Mouse (Mus musculus) heart, postnatal 4 days (tissue): ENCODE results near the gene Hist1h3c. TPM values are rescaled to one million over a fixed set of nuclear protein-coding genes. Genes with fewer than 3 reads are reported as not detected.
"Not testable (repeated sequence)": the region's sequence is repeated elsewhere in the genome, so short reads cannot be mapped to it uniquely, and the experiment has no call there.

Experiments used
- DNase-seq: peaks from one replicate; pipeline ENCODE4 v3.0.0; 2021
- total RNA-seq, 2 experiments: library from RNA; stranded (reverse); gene quantifications; 2 replicates each; pipeline ENCODE4 v1.2.3; 2021

Gene Hist1h3c
- total RNA-seq = 100 to 1,000 TPM; 252 to 264 TPM

- DNase-seq = peak; percentile 89
These were observed at the start of gene Hist1h3c for GRCm38 (mm10) chr13:23745381-23746161. Hist1h3c (minus strand) TSS chr13:23745602.

- peak; percentile 56 for DNase-seq
These were observed 47.1 kb upstream of the Hist1h3c start for GRCm38 (mm10) chr13:23792520-23792919.

GRCm38 (mm10) chr13:23779025-23779424, 33.6 kb upstream of the Hist1h3c start:
- DNase-seq = no peak

DNA sequence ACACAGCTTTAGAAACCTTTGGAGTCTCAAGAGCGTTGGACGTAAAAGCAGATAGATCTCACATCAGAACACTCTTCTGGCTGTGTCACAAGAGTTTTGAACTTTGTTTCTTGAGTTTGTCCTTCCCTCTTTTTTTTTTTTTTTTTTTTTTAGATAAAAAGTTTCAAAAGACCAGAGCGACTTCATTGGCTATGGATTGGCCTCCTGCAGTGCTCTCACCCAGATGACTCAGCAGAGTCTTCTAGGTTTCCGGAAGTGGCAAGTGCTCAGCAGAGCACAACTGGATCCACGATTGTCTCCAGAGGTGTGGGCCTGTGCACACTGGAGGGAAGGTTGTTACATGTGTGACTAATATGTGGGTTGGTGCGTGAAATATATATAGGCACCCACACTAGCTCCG, 32.9 kb upstream of the Hist1h3c start:
- DNase-seq = no peak

GRCm38 (mm10) chr13:23772561-23773313, 27.3 kb upstream of the Hist1h3c start:
- peak; percentile 63 for DNase-seq

DNA sequence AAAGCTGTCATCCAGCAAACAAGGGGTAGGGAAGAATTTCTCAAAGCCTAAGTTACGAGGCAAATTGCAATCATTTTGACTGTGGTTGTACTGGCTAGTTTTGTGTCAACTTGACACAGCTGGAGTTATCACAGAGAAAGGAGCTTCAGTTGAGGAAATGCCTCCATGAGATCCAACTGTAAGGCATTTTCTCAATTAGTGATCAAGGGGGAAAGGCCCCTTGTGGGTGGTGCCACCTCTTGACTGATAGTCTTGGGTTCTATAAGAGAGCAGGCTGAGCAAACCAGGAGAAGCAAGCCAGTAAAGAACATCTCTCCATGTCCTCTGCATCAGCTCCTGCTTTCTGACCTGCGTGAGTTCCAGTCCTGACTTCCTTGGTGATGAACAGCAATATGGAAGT, 24.2 kb upstream of the Hist1h3c start, which contains the start of gene Trim38:
TSS of gene Trim38 (plus strand) at position 301 of the 400 bp plus-strand sequence.
- DNase-seq = not testable (repeated sequence)

- DNase-seq = no peak
These were observed 23.5 kb upstream of the Hist1h3c start for GRCm38 (mm10) chr13:23768834-23769397.

- DNase-seq = no peak
These were observed 21.4 kb upstream of the Hist1h3c start for GRCm38 (mm10) chr13:23766772-23767171.

GRCm38 (mm10) chr13:23765172-23765513, 19.7 kb upstream of the Hist1h3c start:
- DNase-seq = no peak

GRCm38 (mm10) chr13:23764324-23765171, 19.1 kb upstream of the Hist1h3c start:
- no peak for DNase-seq

DNA sequence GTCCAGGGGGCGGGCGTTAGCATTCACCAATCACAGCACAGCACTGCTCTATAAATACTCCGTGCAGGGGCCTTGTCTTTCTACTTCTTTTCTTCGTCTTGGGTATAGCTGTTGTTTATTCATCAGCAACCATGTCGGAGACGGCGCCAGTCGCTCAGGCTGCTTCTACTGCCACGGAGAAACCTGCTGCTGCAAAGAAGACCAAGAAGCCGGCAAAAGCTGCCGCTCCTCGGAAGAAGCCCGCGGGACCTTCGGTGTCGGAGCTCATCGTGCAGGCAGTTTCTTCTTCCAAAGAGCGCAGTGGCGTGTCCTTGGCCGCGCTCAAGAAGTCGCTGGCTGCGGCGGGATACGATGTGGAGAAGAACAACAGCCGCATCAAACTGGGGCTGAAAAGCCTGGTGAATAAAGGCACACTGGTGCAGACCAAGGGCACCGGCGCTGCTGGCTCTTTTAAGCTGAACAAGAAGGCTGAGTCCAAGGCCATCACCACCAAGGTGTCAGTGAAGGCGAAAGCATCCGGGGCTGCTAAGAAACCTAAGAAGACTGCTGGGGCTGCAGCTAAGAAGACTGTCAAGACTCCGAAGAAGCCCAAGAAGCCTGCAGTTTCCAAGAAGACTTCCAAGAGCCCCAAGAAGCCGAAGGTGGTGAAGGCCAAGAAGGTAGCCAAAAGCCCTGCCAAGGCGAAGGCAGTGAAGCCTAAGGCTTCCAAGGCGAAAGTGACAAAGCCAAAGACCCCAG, 18.4 kb upstream of the Hist1h3c start, which contains the start of gene Hist1h1a:
TSS of gene Hist1h1a (plus strand) at position 81 of the 738 bp plus-strand sequence.
- DNase-seq = peak; percentile 85

DNA sequence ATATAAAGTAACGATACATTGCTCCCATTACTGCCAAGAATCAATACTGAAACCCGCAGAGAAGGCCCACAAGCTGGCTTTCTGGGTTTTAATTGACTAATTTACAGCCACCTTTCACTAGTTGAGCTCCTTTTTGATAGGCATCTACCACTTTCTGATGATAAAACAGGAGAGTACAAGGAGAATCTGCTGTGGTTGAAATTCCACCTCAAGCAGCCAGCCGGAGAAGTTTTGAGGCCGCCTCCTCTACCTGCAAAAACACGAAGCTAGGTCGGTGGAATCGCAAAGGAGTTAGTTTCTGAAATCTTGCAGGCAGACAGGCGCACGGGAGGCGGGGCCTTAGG, 17.8 kb upstream of the Hist1h3c start:
- no peak for DNase-seq

DNA sequence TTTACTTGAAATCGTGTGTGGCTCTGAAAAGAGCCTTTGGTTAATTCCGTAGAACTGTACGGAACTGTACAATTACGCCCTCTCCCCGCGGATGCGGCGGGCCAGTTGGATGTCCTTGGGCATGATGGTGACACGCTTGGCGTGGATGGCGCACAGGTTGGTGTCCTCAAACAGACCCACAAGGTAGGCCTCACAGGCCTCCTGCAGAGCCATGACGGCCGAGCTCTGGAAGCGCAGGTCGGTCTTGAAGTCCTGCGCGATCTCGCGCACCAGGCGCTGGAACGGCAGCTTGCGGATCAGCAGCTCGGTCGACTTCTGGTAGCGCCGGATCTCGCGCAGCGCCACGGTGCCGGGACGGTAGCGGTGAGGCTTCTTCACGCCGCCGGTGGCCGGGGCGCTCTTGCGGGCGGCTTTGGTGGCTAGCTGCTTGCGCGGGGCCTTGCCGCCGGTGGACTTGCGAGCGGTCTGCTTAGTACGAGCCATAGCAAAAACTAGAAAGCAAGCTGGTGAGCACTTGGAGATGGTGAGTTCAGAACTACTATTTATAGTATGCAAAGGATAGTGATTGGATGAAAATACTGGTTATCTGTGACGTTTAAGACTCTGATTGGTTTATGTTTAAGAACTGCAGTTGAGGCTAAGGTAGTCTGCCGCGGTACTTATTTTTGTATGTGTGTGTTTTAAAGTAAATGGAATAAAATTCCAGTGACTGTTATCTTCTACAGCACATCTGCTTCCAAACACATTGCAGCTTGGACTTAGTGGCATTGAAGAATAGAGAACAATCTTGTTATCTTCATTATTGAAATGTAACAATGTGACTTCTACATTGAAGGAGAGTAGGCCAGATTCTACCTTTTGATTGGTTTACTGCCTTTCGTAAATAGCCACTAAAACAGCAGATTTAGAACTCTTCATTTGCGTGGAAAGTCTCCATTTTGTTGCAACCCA, 16.7 kb upstream of the Hist1h3c start, which contains the start of gene Hist1h3a:
TSS of gene Hist1h3a (minus strand) at position 516 of the 951 bp plus-strand sequence.
- peak; percentile 67 for DNase-seq

DNA sequence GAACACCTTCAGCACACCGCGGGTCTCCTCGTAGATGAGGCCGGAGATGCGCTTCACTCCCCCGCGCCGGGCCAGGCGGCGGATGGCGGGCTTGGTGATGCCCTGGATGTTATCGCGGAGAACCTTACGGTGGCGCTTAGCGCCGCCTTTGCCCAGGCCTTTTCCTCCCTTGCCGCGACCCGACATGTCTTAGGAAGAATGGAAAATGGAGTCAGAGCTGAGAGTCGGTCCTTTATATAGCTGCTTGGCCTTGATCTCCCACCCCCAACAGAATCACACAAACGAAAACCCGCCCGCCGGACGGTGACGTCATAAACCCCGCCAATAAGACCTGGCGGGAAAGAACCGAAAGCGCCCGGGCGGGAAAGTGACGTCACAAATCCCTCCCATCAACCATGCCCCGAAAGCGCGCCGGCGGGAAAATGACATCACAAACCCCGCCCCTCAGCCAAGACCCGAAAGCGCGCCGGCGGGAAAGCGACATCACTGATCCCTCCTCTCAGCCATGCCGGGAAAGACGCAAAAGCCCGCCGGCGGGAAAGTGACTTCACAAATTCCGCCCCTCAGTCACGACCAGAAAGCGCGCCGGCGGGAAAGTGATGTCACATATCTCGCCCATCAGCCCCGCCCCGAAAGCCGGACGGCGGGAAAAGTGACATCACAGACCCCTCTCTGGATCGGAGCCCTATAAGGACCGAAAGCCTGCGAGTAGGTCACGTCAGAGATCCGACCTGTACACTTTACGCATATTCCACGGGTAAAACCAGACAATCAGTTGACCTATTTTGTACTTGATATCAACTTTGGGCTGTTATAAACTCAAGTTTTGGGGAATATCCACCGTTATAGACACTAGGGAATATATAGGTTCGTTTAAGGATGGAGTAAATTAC, 15.8 kb upstream of the Hist1h3c start, which contains the start of gene Hist1h4a:
TSS of gene Hist1h4a (minus strand) at position 259 of the 893 bp plus-strand sequence.
- peak; percentile 99 for DNase-seq

DNA sequence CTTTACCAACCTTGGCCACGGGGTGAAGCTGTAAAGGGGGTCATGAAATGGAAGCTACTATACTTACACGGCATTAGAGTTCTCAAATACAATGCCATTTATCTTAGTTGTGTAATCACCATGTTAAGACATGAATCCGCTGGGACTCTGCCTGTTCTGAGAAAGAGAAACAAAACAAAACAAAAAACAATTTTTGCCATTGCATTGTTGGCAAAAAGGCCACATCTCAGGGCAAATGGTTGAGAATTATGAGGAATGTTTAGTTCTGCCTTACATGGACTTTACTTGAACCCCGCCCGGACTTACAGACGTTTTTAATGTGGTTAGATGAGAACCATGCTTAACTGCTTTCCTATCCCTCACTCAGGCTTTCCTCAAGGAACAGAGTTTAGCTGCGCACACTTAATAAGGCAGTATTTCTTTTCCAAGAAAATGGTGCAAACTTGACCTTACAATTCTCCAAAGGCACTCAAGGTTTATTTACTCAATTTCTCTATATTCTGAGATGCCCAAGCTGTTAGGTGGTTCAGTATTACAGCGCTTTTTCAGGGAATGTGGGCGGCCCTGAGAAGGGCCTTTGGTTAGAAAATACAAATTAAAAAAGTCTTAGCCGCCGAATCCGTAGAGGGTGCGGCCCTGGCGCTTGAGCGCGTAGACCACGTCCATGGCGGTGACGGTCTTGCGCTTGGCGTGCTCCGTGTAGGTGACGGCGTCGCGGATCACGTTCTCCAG, 15.0 kb upstream of the Hist1h3c start:
- DNase-seq = peak; percentile 16

DNA sequence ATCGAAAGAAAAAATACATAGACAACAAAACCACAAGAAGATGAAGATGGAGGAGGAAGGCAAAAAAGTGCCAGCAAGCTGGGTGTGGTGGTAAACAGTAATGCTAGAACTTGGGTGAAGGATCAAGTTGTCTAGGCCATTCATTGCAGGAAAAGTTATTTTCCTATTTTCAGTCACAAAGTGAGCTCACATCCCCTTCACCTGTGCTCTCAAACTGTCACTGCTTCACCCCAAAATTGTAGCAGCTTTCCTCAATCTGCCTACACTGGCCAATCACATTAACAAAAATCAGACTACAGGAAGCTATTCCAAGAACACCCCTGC, 14.5 kb upstream of the Hist1h3c start:
- no peak for DNase-seq

DNA sequence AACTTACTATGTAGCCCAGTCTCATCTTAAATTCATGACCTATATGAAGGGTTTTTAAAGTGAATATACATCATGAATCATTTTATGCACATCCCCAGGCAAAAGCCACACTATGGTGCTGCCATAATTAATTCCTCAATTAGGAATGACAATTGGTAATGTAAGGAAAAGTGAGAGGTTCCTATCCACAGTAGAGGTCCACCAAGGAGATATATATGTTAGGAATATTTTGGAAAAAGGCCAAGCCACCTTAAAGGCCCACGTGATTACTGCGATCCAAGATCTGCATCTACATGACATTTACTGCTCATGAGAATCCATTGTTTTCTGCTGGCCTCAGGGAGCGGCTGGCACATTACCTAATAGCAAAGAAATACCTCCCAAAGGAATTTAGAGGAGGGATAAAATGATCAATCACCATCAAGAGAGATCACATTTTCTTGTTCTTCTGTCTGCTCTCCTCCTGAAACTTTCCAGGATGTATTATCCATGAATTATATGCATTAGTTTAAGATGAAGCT, 13.9 kb upstream of the Hist1h3c start:
- DNase-seq = no peak

DNA sequence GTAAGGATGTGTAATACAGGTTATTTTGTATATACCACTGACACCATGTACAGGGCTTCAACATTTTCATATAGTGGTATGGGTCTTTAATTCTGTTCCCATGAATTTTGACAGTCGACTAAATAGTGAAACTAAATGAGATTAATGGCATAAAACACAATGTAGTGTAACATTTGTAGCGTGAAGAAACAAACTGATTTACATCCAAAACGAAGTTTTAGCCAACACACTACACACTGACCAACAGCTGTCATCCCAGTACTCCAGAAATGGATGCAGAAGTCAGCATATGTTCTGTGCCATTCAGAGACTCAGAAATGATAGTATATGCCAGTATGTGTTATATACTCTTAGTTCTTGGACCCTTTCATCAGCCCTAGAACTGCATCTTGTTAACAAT, 12.5 kb upstream of the Hist1h3c start:
- no peak for DNase-seq
